Mouse (Mus musculus) lung, adult 18-20 months (tissue): ENCODE data around the gene Srebf1.

Experiments used
- DNase-seq, 2 experiments: peaks; one replicate each; pipeline ENCODE4 v3.0.0; 2022; ENCODE audit warnings: mixed read lengths in 2 of 2

The Srebf1 gene

GRCm38 (mm10) chr11:60205026-60205425 is 17.4 kb downstream of the Srebf1 start:
- peak; percentile 88 to 92 for DNase-seq

- no peak for DNase-seq
These were observed 19.4 kb downstream of the Srebf1 start for GRCm38 (mm10) chr11:60202710-60203638.

- no peak for DNase-seq
These were observed 22.0 kb downstream of the Srebf1 start for GRCm38 (mm10) chr11:60200384-60200783.

- DNase-seq: peak; percentile 88 to 90
These were observed 22.6 kb downstream of the Srebf1 start for GRCm38 (mm10) chr11:60199702-60200184.

GRCm38 (mm10) chr11:60198651-60199050 is 23.7 kb downstream of the Srebf1 start:
- no peak for DNase-seq

DNA sequence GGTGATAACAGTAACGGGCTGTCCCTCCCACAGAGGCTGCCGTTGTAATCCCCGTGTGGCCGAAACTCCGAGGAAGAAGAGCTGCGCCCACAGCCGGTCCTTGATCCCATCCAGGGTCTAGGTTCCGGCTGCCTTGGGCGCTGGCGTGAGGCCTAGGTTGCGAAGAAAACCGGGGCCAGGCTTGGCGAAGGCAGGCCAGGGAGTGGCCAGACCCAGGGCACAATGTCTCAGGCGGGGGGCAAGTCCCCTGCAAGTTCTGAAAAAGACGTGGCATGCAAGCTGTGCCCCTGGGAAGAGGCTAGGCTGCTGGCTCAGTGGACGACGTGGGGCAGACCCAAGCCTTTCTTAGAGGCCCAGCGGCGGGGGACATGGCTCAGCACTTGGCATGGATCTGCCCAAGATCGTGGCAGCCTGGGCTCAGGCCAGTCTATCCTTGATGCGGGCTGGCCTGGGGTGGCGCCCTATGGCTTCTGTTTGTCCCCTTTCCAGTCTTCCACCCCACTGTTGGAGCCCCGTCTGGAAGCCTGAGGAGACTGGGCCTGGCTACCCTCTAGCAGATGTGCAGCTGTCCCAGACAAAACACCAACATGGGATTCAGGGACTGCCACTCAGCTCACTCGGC is 24.3 kb downstream of the Srebf1 start:
- DNase-seq: no peak

DNA sequence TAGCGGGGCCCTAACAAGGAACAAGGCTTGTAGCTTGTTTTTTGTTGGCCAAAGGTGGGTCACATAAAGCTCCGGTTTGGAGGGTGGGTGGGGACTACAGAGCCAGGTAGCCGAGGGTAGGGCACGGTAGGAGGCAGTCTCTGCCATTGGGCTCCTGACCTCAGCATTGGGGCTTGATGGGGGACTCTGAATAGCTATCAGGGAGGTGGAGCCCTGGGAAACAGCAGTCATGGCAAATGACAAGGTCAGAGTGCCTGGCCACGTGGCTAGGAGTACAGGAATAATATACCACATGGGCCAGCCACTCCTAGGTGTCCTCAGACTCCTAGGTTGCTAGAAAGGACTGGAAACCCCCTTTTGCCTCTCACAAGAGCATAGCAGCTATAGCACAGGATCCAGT is 26.0 kb downstream of the Srebf1 start:
- no peak for DNase-seq

DNA sequence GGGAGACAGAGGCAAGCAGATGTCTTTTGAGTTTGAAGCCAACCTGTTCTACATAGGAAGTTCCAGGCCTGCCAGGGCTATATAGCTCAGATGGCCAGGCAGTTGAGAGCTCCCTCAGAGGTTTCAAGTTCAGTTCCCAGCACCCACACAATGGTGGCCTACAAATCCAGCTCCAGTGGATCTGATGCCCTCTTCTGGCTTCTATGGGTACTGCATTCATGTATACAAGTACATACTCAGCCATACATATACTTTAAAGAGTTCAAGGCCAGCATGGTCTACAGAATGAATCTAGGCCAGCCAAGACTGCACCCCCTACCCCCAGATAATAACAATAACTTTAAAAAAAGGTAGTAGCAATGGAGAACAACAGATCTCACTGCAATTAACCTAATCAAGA is 27.3 kb downstream of the Srebf1 start:
- DNase-seq: no peak

- no peak for DNase-seq
These were observed 28.8 kb downstream of the Srebf1 start for GRCm38 (mm10) chr11:60193556-60193955.

DNA sequence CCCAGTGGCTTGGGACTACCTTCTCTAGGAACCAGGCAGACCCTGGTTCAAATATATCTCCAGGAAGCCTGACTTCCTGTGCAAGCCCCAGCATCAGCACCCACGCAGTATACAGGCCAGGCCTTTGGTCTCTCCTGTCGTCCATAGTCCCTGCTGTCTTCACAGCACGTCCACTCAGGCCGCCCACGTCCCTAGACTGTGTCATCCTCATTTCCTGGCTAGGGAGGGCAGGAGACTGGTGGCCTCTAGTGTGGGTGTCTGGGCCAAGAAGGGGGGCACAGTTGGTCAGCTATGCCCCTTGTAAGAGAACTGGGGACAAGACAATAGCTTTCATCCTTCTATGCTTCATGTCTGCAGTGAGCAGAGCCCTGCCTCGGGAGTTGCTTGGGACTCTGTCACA is 29.8 kb downstream of the Srebf1 start:
- no peak for DNase-seq

GRCm38 (mm10) chr11:60190055-60190641 is 32.2 kb downstream of the Srebf1 start:
- peak; percentile 63 to 75 for DNase-seq

- DNase-seq: no peak
These were observed 32.8 kb downstream of the Srebf1 start for GRCm38 (mm10) chr11:60189501-60190040.

- no peak for DNase-seq
These were observed 34.0 kb downstream of the Srebf1 start for GRCm38 (mm10) chr11:60188275-60188853.

GRCm38 (mm10) chr11:60187070-60187469 is 35.3 kb downstream of the Srebf1 start:
- DNase-seq: no peak

GRCm38 (mm10) chr11:60185396-60186231 is 36.8 kb downstream of the Srebf1 start:
- DNase-seq: peak; percentile 65 to 76

- no peak for DNase-seq
These were observed 37.7 kb downstream of the Srebf1 start for GRCm38 (mm10) chr11:60184346-60185325.

GRCm38 (mm10) chr11:60182741-60183140 is 39.6 kb downstream of the Srebf1 start:
- DNase-seq: no peak

DNA sequence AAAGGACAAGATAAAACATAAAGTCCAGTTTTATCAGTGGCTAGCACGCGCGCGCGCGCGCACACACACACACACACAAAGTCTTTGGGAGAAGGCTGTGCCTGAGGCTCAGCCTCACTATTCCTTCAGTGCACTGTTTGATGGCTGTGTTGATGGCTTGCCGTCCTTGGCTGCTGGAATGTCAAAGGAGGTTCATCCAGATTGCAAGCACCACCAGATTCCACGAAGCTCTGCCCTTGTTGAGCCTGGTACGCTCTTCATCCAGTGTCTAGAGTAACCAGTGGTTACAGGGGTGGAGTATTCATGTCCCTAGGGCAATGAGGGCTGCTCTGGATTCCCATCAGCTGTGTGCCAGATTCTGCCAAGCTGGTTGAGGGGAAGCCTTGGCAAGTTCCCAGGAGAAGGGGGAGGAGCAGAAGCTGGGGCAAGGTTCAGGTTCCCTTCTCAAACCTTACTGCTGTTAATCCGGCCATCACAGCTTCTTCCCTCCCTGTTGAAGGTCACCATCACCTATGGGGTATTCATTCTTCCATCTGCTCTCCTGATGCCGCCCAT is 40.2 kb downstream of the Srebf1 start:
- peak in 1 of 2 experiments; percentile 65 for DNase-seq

DNA sequence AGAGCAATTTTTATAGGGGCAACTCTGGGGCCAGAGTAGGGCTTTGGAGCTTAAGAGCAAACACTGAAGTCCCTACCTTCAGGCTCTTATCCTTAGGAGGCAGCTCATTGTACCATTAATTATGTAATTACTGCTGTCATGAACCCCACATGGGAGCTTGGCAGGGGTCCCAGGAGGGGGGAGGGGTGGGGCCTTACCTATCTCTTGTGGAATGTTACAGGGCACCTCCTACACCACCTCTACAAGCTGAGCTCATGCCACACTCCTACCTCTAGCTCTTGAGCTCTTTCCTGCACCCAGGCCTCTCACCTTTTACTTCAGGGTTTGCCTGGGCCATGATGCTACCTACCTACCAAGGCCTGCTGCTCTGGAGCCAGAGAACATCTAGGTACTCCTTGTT is 43.9 kb downstream of the Srebf1 start:
- DNase-seq: peak; percentile 83 to 89

DNA sequence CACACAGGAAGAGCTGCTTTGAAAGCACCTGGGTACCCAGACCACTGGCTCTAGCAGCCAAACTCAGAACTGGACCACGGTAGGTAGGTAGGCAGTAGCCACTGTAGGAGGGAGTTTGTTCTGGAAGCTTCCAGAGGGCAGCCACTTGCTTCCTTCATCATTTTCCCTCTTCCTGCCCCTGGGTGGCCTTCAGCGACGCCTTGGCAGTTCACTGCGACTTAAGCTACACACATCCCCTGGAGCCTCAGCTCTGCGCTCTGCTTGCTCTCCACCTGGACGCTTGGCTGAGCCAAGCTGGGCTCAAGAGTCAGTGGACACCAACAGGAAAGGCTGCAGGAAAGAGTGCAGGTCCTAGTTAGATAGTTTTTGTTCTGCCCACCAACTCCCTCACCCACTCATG is 44.4 kb downstream of the Srebf1 start:
- DNase-seq: no peak
